Mouse (Mus musculus): Measurements from ENCODE around the gene Coq4.
"Not testable (repeated sequence)": the region's sequence is repeated elsewhere in the genome, so short reads cannot be mapped to it uniquely, and the experiment has no call there.

The Coq4 gene

DNA sequence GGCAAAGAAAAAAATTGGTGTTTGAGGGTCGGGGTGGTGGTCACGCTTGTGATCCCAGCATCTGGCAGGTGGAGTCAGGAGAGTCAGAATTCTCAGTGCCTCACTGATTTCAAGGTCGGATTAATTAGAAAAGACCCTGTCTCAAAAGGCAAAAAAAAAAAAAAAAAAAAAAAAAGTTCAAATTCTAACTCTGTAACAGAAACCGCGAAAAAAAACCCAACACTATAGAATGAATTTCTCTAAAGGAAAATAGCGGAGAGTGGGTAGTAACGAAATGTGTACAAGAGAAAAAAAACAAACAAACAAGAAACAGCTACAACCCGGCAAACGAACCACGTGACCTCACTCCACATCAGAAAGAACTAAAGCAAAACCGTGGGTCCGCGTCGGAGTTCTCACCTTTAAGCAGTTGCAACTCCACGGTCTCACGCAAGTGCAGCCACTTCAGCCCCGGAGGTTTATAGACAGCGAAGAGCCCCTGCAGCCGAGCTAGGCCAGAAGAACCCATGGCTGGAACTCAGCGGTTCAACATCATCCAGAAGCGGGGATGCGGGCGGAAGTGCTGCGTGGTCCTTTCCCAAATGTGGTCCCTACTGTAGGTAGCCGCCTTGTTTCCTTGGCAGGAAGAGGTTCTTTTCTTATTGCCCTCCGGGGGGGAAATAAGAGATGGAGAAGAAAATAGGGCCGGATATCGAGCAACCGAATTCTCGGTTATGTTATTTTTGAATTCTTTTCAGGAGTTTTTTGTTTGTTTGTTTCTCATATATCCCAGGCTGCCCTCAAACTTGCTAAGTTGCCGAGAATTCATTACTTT, at the start of gene Coq4:
Gene Coq4, plus strand, starts transcription at position 390 of the 814 bp plus-strand sequence.
- DNase-seq: peak; percentile 93

DNA sequence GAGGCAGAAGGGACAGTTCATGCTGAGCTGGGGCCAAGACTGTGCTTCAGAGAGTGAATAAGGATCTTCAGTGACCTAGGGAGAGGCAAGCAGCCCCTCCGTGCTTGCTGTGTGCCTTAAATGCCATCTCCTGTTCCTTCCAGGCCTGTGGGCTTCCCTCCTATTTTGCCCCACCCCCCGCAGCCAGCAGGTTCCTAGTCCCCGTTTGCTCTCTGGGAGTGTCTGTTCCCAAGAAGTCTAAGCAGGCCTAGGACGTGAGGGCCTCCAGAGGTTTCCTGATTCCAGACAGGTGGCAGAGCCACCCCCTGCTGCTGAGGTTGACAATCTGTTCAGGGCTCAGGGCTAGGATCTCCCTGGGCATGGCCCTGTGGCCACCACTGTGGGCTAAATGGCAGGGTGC, 48.5 kb upstream of the Coq4 start:
- DNase-seq: no peak

DNA sequence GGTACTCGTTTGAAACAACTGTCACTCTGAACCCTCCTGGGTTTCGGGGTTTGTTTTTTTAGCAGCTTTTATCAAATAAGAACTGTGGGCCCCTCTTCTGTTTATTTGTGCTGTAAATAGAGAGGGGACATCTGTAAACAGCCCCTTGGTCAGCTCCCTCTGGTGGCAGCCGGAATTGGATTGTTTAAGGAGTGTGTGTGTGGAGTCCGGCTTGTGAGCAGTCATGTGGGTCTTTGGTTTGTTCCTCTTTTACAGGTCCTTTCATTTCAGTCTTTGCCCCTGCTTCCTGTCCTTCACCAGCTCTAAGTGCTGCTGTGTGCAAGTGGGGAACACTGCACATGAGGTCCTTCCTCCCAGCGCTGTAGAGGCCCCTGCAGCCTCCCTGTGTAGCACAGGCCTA, 47.9 kb upstream of the Coq4 start:
- no peak for DNase-seq

DNA sequence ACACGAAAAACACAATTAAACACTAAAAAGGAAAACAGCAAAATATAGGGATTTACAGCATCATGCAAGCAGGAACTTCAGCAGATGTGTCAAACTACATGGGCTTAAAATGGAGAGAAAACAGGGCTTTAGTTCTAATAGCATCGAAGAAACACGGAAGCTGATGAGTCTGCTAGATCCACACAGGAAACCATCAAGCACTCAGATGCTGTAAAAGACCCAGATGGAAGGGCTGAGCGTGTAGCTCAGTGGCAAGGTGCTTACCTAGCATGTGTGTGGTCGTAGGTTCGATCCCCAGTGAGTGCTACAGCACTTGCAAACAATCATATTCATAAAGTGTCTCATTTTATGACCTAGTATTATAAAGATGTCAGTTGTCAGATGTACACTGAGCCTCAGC, 46.1 kb upstream of the Coq4 start:
- DNase-seq: no peak

DNA sequence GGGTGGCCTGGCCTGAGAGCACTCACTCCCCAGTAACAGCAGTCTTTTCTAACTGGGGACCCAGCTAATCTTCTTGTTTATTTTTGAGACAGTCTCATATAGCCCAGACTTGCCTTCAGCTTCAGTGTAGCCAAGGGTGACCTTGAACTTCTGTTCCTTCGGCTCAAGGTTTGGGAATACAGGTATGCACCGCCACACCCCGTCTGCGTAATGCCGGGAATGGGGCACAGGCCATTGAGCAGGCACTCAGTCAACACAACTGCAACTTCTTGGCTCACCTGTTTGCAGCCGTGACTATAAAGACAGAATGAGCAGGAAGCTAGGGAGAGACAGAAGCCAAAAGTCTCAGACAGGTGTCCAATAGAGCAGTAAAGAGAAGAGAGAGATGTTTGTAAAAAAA, 43.0 kb upstream of the Coq4 start:
- DNase-seq: no peak

DNA sequence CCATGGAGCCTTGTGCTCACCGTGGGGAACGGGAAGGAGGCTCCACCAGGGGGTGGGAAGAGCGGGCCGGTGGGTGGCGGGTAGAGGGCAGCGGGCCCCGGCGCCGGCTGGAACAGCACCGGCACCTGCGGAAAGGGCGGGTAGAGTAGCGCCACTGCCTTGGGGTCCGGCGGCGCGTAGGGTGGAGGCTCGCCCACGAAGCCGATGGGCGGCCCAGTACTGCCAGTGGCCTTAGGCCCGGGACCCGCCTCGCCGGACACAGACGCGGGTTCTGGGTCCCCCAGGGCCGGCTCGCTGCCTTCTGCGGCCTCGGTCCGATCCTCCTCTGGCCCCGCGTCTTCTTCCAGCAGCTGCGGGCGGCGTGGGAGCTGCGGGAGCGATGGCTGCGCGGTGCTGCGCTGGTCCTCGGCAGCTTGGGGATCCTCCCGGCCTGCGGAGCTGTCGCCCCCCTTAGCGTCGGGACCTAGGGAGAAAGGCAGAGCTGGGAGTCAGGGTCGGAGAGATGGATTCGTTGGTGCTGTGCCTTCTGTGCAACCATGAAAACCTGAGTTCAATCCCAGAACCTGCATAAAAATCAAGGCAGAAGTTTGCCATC, 40.0 kb upstream of the Coq4 start:
- no peak for DNase-seq

DNA sequence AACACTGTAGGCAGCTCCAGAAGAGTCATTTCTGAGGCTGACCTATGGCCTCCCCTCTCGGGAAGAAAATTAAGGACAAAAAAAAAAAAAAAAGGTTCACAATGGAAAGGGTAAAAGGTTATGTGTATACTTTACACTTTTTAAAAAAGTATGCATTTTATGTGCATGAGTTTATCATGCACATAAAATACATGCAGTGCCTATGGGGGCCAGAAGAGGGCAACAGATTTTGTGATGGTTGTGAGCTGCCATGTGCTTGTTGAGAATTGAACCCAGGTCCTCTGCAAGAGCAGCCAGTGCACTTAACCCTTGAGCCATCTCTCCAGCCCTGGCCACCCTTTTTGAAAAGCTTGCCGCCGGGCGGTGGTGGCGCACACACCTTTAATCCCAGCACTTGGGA, 39.4 kb upstream of the Coq4 start:
- DNase-seq: peak; percentile 52

DNA sequence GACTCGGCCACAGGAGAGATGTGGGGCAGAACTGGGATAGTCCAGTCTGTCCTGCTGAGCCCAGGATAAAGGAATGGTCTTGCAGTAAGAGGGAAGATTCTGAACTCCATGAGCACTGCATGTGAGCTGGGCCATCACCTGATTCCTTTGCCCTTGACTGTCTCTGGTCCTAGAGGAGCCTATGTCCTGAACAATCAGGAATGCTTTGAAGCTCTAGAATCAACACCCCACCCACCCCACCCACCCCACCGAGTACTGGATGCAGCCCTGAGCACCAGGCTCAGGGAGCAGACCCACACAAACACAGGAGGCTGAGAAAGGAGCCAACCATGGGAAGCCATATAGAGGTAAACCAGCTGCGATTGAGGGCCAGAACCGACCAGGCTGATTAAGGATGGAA, 38.8 kb upstream of the Coq4 start:
- no peak for DNase-seq

DNA sequence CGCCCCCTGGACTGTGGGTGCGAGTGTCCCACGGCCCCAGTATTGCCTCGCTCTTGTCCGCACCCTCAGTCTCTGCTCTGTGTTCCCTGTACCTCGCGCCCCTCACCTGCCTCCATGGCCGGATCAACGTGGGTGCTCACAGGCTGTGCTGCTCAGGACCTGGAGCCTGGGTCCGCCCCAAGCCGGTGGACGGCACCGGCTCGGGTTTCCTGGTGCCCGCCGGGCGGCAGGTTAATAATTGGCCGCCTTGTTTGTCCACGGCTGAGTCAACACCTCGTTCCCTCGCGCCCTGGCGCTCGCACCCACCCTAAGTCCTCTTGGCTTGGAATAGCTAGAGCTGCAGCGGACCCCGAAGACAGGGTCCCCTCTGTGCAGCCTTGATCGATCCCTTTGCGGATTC, 35.8 kb upstream of the Coq4 start, which contains the start of gene Gm13420:
Gene Gm13420, minus strand, starts transcription at position 189 of the 400 bp plus-strand sequence.
- DNase-seq: no peak

DNA sequence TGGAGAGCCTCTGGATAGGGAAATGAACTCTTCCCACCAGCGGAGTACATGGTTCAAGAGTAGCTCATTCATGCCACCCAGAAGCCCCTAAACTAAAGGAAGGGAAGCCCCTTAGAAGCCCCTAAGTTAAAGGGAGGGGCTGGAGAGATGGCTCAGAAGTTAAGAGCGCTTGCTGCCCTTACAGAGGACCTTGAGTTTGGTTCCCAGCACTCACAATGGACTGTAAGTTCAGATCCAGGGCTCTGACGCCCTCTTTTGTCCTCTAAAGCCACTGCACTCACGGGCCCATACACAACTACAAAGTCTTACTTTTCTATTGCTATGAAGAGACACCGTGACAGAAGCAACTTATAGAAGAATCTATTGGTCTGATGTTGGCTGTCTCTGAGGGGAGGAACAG, 34.9 kb upstream of the Coq4 start:
- no peak for DNase-seq

DNA sequence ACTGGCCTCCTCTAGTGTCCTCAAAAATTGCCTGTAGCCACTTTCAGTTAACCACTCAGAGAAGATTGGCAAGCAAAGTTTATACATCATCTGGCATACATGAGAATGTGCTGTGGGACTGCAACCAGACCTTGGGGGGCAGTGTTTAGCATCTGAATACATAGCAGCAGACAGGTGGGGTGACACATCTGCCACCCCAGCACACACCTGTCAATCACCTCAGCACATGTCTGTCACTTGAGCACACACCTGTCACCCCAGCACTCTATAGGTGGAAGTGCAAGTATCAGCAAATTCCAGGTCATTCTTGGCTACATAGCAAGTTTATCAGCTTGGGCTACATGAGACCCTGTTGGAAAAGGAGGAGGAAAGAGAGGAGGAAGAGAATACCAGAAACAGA, 31.6 kb upstream of the Coq4 start:
- DNase-seq: no peak

DNA sequence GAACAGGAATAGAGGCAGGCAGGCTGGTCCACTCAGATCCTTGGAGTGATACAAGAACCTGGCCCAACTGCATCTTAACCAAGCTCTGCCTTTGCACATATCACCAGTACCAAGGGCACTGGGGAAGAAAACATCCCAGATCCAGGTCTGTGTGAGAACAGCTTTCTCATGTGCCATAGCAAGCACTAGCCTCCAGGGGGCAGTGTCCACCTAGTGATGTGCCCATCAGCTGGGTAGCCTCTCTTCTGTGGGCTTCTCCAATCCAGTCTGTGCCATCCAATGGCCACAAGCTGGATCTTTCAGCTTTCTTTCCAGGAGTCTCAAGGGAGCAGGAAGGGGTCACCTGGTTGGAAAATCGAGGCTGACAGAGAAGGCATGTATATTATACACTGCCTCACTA, 22.5 kb upstream of the Coq4 start:
- peak; percentile 67 for DNase-seq

DNA sequence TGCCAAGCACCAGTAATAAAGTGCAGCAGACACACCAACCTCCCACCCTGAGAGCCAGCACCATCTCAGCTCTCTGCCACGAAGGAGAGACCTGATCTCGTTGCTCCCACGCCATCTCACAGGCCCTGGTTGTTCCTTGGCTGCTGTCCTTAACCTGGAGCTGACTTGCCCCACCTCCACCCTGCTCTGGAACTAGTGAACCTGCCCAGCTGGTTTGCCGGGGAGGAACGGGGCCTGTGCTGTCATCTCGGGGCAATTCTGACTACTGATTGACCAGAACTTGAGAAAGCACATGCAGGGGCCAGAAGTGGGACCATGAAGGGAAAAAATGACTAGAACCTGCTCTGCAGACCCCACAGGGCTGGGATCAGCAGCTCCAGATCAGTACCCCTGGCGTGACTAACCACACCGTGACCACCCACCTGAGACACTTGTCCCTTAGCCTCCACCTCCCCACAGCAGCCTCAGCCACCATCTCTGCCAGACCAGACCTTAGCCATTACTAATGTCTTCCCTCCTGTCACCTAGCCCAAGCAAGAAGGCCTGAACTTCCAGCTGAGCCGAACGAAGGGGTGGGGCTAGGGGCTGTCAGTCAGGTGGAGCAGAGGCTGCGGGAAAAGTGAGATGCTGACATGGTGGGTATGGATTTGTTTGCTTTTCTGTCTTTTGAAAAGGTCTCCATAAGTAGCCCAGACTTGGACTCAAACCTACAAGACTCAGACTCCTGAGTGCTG, 19.1 kb upstream of the Coq4 start:
- no peak for DNase-seq

DNA sequence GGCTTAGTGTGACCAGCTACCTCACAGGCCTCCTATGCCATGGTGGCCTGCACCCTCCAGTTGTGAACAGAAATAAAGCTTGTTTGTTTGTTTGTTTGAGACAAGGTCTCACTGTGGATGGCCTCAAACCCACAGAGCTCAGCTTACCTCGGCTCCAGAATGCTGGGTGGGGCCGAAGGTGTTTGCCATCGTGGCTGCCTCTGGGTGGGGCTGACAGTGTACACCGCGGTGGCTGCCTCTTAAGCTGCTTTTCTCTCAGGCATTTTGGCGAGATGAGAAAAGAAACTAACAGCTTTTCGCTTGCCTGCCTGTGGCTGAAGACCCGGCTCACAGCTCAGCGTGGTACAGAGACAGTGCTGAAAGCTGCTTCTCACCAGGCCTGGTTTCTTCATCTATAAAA, 18.4 kb upstream of the Coq4 start:
- no peak for DNase-seq

DNA sequence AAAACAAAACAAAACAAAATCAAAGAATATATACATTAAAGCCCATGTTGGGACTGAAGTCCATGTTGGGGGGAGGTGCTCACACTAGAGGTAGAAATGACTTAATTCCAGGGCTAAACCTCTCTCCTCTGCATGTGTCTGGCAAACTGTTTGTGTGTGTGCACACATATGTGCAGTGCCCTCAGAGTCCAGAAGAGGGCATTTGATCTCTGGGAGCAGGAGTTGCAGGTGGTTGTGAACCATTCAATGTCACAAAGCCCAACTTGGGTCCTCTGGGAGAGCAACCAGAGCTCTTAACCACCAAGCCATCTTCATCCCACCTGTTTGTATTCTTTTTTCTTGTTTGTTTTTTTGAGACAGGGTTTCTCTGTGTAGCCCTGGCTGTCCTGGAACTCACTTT, 17.1 kb upstream of the Coq4 start:
- no peak for DNase-seq

DNA sequence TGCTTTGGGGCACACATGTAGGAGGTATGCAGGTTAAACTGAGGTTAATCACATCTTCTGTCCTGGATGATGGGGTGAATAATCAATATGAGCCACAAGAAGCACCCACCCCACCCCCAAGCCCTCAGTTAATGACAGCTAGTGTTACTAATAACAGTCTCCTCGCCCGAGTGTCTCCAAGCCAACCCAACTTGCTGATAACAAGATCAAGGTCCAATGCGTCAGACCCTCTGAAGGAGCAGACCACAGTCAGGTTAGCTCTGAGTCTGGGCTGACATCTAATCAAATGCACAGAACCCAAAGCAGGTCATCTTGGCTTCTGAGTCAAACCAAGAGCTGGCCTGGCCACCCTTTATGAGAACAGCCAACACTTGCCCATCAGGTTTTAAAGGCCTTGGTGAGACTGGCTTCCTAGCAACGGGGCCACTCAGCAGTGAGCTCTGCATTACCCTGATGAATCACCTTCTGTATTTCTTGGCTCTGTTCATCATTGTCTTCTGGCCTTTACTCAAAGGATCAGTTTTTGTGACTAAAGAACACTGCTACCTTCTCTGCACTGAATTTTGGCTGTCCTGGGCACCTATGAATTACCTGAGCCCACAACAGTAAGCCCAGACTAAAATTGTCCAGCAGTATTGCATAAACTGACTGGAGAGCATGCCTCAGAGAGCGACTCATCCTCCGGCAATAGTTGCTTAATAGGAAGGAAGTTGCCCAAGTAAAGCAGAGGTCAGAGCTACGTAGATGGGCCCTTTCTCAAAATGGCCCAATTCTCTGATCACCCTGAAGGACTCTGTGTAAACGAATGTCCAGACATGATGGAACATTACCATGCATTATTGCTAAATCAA, 15.5 kb upstream of the Coq4 start:
- no peak for DNase-seq

DNA sequence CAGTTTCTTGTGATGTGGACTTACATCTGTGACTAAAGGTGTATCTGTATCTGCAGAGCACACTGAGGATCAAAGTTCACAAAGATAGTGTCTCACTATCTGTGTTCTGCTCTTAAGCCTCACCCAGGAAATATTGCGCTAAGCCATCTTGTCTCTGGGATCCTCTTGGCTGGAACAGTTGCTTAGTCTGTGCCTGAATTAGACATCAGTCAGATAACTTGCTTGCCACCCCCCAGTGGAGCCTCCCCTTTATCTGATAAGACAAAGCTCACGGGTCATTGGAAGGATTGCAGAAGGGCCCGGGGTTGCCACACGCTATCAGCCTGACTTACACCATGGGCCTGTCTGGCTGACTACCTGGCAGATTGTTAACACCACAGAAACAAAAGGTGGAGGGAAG, 14.0 kb upstream of the Coq4 start:
- DNase-seq: no peak

DNA sequence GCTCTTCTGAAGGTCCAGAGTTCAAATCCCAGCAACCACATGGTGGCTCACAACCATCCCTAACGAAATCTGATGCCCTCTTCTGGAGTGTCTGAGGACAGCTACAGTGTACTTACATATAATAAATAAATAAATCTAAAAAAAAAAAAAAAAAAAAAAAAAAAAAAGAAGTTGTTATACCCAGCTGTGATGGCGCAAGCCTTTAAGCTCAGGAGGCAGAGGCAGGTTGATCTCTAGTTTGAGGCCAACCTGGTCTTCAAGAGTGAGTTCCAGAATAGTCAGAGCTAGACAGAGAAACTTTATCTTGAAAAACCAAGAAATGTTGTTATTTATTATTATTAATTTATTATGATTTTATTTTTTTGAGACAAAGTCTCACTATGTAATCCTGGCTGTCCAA, 6.0 kb upstream of the Coq4 start:
- DNase-seq: not testable (repeated sequence)

DNA sequence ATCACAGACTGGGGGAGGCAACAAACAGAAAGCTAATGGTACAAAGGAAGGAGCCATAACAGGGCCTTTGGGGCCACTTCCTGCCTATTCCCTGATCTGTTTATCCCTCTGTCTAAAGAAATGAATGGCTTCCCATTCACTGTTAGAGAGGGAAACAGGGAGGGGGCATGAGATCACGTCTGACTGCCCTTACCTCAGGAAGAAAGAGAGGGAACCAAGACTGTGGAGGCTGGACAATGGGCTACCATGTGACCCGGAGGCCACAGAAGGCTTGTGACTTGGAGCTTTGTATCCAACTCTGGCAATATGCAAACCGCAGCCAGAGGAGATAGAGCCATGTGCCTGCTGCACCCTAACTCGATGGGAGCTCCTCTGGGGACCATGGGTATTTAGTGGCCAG, 3.0 kb upstream of the Coq4 start:
- no peak for DNase-seq

DNA sequence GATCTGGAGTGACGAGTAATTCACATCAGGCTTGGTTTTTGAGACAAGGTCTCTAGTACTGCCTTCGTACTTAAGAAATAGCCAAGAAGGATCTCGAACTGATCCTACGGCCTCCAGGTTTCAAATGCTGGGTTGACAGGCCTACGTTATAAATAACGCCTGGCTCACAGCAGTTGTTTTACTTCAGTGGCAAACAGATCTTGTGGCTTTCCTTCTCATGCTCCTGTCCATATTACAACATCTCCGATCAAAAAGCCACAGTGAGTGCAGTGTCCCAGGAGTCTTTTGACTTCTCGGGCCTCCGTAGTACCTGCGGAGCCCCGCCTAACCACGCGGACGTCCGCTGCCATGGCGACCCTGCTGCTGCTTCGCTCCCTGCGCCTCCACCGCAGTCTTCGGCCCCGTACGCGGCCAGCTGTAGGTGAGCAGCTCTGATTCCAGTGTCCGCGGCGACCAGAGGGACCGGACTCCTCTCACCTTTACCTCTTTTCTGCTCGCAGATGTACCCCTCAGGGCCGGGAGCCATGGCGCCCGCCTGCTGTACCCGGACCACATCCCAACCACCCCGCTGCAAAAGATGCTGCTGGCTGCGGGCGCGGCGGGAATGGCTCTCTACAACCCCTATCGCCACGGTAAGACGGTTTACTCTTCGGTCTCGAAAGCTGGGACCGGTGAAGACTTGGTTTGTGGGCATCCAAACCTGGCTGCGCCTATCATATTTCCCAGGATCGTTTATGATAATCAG, 816 bp downstream of the Coq4 start, which contains the start of gene Trub2:
Gene Trub2, minus strand, starts transcription at position 566 of the 745 bp plus-strand sequence.
- DNase-seq: peak; percentile 88

DNA sequence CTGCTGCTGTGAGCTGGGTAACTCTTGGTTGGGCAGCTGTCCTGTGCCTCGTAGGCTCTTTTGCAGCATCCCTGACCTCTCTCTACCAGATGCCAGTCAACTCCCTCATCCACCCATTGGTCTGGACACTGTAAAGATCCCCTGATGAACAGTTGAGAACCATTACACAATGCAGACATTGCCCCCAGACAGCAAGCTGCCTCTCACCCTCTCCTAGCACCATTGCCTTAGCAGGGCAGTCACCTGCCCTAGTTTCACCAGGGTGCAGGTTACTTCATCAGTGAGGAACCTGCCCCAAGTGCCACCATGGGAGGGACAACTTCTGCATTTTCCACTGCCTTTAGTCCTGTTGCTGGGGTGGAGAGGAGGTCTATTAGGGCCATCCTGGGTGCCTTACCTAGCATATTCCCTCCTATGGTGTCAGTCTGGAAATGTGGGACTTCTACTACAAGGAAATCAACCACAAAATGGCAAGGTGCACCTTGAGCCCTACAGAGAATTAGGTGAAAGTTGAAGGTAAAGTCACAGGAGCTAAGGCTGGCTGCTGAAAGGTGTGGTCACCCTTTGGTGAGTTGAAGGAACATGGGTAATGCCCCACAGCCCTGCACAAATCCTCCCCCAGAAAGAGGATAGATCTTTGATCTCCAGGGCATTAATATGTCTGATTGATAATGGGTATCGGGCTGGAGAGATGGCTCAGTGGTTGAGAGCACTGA, 5.6 kb downstream of the Coq4 start:
- DNase-seq: no peak
